Mouse (Mus musculus) heart, postnatal 36 days (tissue): ENCODE measurements around the gene Tbxa2r. TPM values are rescaled to one million over a fixed set of nuclear protein-coding genes. Genes with fewer than 3 reads are reported as not detected.

ENCODE experiments used
- DNase-seq, 2 experiments: peaks; one replicate each; pipeline ENCODE4 v3.0.0; 2021 to 2022
- intact Hi-C: fragments of 180-260 bp; cut with DNase I; formaldehyde crosslinking; loops from one replicate; pipeline ENCODE4 v1.15.1; 2025
- total RNA-seq, 2 experiments: library from RNA; stranded (reverse); gene quantifications; 2 replicates each; pipeline ENCODE4 v1.2.3; 2021

Gene Tbxa2r
- total RNA-seq, 2 experiments from 2014 or later: 5.0 to 5.4 TPM

DNA sequence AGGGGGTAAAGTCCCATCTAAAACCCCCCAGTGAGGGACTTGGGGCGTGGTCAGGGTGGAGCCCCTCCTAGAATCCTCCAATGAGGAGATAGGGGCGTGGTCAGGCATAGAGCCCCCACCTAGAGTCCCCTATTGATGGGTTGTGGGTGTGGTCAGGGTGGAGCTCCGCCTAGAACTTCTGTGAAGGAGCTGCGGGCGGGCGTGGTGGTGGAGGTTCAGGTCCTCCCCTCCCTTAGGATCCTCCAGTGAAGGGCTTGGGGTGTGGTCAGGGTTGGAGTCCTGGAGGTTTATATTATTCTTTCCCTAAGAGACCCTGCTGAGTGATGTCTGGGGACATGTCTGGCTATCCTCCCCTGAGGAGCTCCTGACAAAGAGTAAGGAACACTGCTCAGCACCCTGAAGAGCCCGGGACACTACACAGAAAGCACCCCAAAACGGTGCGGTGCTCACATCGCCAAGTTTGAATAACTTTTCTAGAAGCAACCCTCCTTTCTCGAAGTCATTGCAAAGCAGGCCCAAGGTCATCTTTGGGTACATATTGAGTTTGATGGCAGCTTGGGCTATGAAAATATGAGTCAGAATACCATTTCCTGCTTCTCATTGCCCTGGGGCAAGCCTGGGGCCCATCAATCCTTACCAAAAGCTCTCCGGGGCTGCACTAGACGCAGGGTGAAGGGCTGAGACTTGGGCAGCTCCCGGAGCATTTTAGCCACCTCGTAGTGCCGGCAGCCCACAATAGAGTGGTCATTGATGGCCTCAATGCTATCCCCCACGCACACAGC lies 12.2 kb downstream of the Tbxa2r start:
- DNase-seq: no peak
- intact Hi-C loops: loop anchor here (2.0 kb wide), 2 partner anchors 14 to 52 kb away; no protein-coding TSS in a partner anchor

DNA sequence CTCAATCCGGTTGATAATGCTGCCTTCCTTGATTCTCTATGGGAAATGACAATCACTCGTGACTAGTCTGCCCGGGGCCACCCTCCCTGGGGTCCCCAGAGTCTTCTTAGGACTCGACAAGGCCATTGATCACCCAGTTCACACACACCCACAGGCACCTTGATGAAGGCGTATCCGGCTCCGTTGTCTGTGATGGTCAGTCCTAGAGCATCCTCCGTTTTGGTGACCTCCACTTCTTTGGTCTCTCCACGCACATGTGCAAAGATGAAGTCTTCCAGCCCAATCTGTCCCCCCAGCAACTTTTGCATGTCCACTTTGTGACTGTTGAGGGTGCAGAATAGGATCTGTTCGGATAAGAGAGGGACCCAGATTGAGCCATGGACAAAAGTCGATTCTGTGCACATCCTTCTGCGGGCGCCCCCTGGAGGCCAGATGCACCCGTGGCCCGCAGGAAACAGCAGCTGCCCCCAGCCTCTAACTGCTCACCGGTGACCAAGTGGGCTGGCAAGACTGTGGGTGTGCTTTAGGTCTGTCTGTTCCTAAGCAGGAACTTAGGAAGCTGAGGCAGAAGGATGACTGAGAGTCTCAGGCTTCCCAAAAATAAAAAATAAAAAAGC lies 12.9 kb downstream of the Tbxa2r start:
- intact Hi-C loops: loop anchor here (2.0 kb wide), 2 partner anchors 15 to 53 kb away; no protein-coding TSS in a partner anchor
- peak; percentile 78 to 86 for DNase-seq

GRCm38 (mm10) chr10:81342686-81343505 lies 14.4 kb downstream of the Tbxa2r start, which contains the start of gene Gipc3:
Gipc3 (minus strand) TSS chr10:81343266.
- DNase-seq: peak in 1 of 2 experiments; percentile 49
- intact Hi-C loops: no loop called here

DNA sequence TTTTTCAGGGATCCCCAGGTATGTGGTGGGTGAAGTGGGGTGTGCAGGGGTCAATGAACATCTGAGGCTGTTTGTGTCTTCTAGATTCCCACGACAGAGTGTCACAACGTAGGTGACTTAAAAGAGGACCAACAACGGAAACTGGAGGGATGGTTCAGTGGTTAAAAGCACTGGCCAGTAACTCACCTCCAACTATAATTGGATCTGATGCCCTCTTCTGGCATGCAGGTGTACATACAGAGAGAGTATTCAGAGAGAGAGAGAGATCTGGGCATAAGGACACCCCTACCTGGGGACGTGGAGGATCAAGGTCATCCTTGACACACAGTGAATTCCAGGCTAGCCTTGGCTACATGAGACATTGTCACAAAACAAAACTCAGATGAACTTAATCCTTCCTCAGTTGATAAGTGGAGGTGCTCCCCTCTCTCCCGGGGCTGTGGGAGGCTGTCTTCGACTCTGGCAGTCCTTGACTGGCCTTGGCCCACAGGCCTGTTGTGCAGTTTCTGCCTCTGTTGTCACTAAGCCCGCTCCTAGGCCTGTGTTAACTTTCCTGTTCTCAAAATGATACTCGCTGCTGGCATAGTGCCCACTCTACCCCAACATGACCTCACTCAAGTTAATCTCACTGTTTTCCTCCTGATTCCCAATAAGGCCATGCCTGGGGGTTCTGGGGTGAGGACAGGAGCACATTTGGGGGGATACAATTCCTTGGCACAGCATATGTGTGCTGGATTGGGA lies 16.1 kb downstream of the Tbxa2r start:
- intact Hi-C loops: no loop called here
- DNase-seq: peak in 1 of 2 experiments; percentile 18

GRCm38 (mm10) chr10:81345162-81345534 lies 16.6 kb downstream of the Tbxa2r start:
- DNase-seq: no peak
- intact Hi-C loops: no loop called here

GRCm38 (mm10) chr10:81346453-81347067 lies 18.0 kb downstream of the Tbxa2r start:
- DNase-seq: peak in 1 of 2 experiments; percentile 17
- intact Hi-C loops: no loop called here

- DNase-seq: peak in 1 of 2 experiments; percentile 27
- intact Hi-C loops: no loop called here
Measured at GRCm38 (mm10) chr10:81349146-81349545, 20.6 kb downstream of the Tbxa2r start.

DNA sequence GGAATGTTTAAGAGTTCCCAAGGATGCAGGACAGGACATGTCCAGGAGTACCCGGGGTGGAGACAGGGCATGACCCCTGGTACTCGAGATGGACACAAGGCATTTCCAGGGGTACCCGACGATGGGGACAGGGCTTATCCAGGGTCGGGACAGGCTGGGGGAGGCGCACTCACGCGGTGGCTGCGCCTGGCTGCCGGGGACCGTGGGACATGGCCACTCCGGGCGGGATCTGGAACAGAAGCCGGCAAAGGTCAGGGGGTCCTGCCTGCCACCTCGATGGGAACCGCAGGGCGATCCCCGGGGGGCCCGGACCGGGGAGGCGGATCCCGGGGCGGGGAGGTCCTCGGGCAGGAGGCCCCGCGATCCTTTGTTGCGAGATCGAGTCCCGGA lies 21.4 kb downstream of the Tbxa2r start:
- intact Hi-C loops: no loop called here
- no peak for DNase-seq

DNA sequence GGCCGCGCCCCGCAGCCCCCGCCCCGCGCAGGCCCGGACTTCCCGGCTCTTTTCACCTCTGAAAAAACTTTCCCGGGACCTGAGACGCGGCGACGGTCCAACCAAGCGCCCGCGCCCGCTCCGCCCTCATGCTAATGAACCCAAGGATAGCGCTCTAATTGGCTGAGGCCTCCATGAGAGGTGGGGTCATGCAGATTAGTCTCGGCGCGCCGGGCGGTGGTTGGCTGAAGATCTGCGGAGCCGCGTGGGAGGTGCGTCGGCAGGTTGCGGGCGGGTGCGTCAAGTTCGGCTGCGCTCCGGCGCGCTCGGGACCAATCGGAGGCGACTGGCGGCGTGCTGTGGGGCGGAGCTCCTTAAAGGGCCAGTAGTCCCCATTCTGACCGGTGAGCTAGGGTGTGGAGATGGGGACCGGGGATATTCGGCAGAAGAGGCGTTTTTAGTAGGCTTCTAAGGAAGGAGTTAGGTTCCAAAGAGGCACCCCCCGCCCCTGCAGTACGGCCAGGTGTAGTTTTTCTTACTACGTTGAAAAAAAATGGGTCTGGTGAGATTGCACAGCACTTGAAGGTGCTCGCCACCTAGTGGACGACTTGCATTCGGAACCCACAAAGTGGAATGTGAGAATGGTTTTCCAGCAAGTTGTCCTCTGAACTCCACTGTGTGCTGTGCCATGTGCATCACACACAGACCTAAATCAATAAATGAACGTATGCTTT lies 22.0 kb downstream of the Tbxa2r start, which contains the start of gene Hmg20b:
Gene Hmg20b, minus strand, starts transcription at position 130 of the 713 bp plus-strand sequence.
- intact Hi-C loops: no loop called here
- DNase-seq: peak; percentile 98

GRCm38 (mm10) chr10:81351678-81352291 lies 23.3 kb downstream of the Tbxa2r start:
- intact Hi-C loops: loop anchor here (2.0 kb wide), 1 partner anchor 63 kb away; no protein-coding TSS in a partner anchor

GRCm38 (mm10) chr10:81354738-81355477 lies 26.4 kb downstream of the Tbxa2r start:
- DNase-seq: no peak
- intact Hi-C loops: no loop called here

More at GRCm38 (mm10) chr10:81351678-81352291, 23.3 kb downstream of the Tbxa2r start:
- no peak for DNase-seq

DNA sequence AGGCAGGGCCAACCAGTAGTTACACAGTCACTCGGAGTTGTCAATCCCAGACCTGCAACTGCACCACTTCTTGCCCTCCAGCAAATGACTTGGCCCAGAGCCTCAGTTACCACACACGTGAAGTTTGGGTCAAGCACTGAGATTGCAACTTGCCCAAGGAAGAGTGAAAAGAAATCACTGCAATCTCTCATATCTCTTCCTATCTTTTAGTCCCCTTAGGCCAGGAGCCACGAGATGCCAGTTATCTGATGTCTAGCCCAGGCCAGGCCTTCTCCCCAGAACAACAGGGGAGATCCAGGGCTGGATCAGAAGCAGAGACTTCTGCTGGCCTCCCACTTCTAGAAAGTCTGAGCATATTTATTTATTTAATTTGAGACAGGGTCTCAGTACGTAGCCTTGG lies 27.0 kb downstream of the Tbxa2r start:
- intact Hi-C loops: no loop called here
- no peak for DNase-seq

GRCm38 (mm10) chr10:81356352-81356990 lies 27.9 kb downstream of the Tbxa2r start:
- intact Hi-C loops: no loop called here
- no peak for DNase-seq

DNA sequence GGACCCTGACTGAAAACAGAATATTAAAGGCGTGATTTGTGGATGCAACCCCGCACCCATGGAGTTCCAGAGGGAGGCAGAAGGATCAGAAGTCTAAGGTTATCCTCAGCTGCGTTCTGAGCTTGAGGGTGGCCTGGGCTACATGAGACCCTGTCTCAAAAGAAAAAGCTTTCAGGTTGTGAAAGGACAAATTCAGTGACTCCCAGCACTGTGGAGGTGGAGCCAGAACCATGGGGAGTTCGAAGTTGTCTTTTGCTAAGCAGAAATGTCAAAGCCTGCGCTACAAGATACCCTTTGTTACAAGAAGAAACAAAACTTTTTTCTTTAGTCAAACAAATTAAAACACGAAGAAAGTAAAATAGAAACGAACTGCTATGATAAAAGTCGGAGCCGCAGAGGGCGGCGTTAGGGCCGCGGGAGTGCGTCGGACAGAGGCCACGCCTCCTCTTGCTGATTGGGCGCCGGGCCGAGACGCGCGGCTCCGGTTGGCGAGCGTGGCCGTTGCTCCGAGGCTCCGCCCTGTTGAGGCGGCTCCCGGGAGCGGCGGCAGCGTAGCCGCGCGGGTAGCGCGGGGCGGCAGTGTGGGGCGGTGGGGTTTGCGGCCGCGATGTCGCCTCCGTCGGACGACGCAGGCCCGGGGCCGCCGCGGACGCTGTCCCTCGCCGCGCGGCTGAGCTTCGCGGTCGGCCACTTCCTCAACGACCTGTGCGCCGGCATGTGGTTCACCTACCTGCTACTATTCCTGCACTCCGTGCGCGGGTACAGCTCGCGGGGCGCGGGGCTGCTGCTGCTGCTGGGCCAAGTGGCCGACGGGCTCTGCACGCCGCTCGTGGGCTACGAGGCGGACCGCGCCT lies 28.7 kb downstream of the Tbxa2r start, which contains the start of gene Mfsd12:
Gene Mfsd12, plus strand, starts transcription at position 501 of the 854 bp plus-strand sequence.
- peak; percentile 92 to 93 for DNase-seq
- intact Hi-C loops: no loop called here

- intact Hi-C loops: no loop called here
- no peak for DNase-seq
Measured at GRCm38 (mm10) chr10:81358209-81358608, 29.7 kb downstream of the Tbxa2r start.

- intact Hi-C loops: no loop called here
- DNase-seq: no peak
Measured at GRCm38 (mm10) chr10:81358841-81359240, 30.3 kb downstream of the Tbxa2r start.
